Mouse (Mus musculus) liver (tissue): ENCODE measurements around the gene Smyd1.
"Not testable (repeated sequence)": the region's sequence is repeated elsewhere in the genome, so short reads cannot be mapped to it uniquely, and the experiment has no call there.

Experiments used
- DNase-seq: peaks from one replicate; pipeline ENCODE4 v3.0.0-alpha.2; 2020; ENCODE audit warnings: mixed read lengths

The Smyd1 gene

GRCm38 (mm10) chr6:71324816-71325215, 2.8 kb upstream of the Smyd1 start:
- no peak for DNase-seq

- DNase-seq: no peak
These were observed 473 bp upstream of the Smyd1 start, which contains the start of gene Cd8b1 for GRCm38 (mm10) chr6:71322491-71322921. Gene Cd8b1 (plus strand): TSS chr6:71322788.

GRCm38 (mm10) chr6:71307486-71307885, 14.5 kb downstream of the Smyd1 start:
- DNase-seq: no peak

GRCm38 (mm10) chr6:71302097-71302731, 19.8 kb downstream of the Smyd1 start:
- DNase-seq: no peak

- peak; percentile 50 for DNase-seq
These were observed 23.3 kb downstream of the Smyd1 start for GRCm38 (mm10) chr6:71298751-71299150.

- no peak for DNase-seq
These were observed 24.0 kb downstream of the Smyd1 start for GRCm38 (mm10) chr6:71298051-71298450.

GRCm38 (mm10) chr6:71295303-71295702, 26.7 kb downstream of the Smyd1 start:
- no peak for DNase-seq

- no peak for DNase-seq
These were observed 28.5 kb downstream of the Smyd1 start for GRCm38 (mm10) chr6:71293509-71293908.

GRCm38 (mm10) chr6:71279418-71279817, 42.6 kb downstream of the Smyd1 start:
- DNase-seq: no peak

GRCm38 (mm10) chr6:71274621-71275020, 47.4 kb downstream of the Smyd1 start:
- DNase-seq: no peak

- no peak for DNase-seq
These were observed 48.3 kb downstream of the Smyd1 start for GRCm38 (mm10) chr6:71273715-71274114.

- DNase-seq: no peak
These were observed 49.7 kb downstream of the Smyd1 start for GRCm38 (mm10) chr6:71272316-71272741.

GRCm38 (mm10) chr6:71271389-71272315, 50.4 kb downstream of the Smyd1 start, which contains the start of gene Krcc1:
Gene Krcc1 (plus strand): TSS chr6:71271677.
- DNase-seq: peak; percentile 98

GRCm38 (mm10) chr6:71271057-71271388, 51.0 kb downstream of the Smyd1 start:
- no peak for DNase-seq

GRCm38 (mm10) chr6:71270301-71271056, 51.6 kb downstream of the Smyd1 start:
- peak; percentile 80 for DNase-seq

GRCm38 (mm10) chr6:71269686-71270050, 52.4 kb downstream of the Smyd1 start:
- DNase-seq: not testable (repeated sequence)

- no peak for DNase-seq
These were observed 52.9 kb downstream of the Smyd1 start for GRCm38 (mm10) chr6:71268929-71269685.

- not testable (repeated sequence) for DNase-seq
These were observed 54.4 kb downstream of the Smyd1 start for GRCm38 (mm10) chr6:71267603-71268002.

- DNase-seq: no peak
These were observed 59.7 kb downstream of the Smyd1 start for GRCm38 (mm10) chr6:71262142-71262833.

- DNase-seq: no peak
These were observed 61.0 kb downstream of the Smyd1 start for GRCm38 (mm10) chr6:71261060-71261459.

- DNase-seq: peak; percentile 60
These were observed 61.9 kb downstream of the Smyd1 start for GRCm38 (mm10) chr6:71260051-71260640.
